Mouse (Mus musculus) ZHBTc4 (cell line): Measurements from ENCODE around the gene Slc6a12.

Experiments used
- DNase-seq: peaks from one replicate; pipeline ENCODE4 v3.0.0-alpha.2; 2011; ENCODE audit warnings: low read depth, low spot score

Gene Slc6a12

GRCm38 (mm10) chr6:121343026-121343770, at the start of gene Slc6a12:
Gene Slc6a12 (plus strand): TSS chr6:121343076.
- DNase-seq = no peak

GRCm38 (mm10) chr6:121299317-121299716, 43.6 kb upstream of the Slc6a12 start:
- DNase-seq = no peak

- DNase-seq = peak; percentile 64
Observed at GRCm38 (mm10) chr6:121299954-121300353, 42.9 kb upstream of the Slc6a12 start, which contains the start of gene Slc6a13. Gene Slc6a13 (plus strand): TSS chr6:121300227.

- no peak for DNase-seq
Observed at GRCm38 (mm10) chr6:121300504-121300903, 42.4 kb upstream of the Slc6a12 start.

- DNase-seq = no peak
Observed at GRCm38 (mm10) chr6:121303466-121304220, 39.2 kb upstream of the Slc6a12 start.

GRCm38 (mm10) chr6:121304630-121305029, 38.2 kb upstream of the Slc6a12 start:
- DNase-seq = no peak

- DNase-seq = no peak
Observed at GRCm38 (mm10) chr6:121305571-121305970, 37.3 kb upstream of the Slc6a12 start.

GRCm38 (mm10) chr6:121310984-121311383, 31.9 kb upstream of the Slc6a12 start:
- no peak for DNase-seq

- peak; percentile 15 for DNase-seq
Observed at GRCm38 (mm10) chr6:121319099-121319498, 23.8 kb upstream of the Slc6a12 start.

- no peak for DNase-seq
Observed at GRCm38 (mm10) chr6:121322381-121323110, 20.3 kb upstream of the Slc6a12 start.

GRCm38 (mm10) chr6:121325298-121325697, 17.6 kb upstream of the Slc6a12 start:
- no peak for DNase-seq

GRCm38 (mm10) chr6:121325740-121326139, 17.1 kb upstream of the Slc6a12 start:
- no peak for DNase-seq

- no peak for DNase-seq
Observed at GRCm38 (mm10) chr6:121326486-121327069, 16.3 kb upstream of the Slc6a12 start.

- no peak for DNase-seq
Observed at GRCm38 (mm10) chr6:121328417-121328884, 14.4 kb upstream of the Slc6a12 start.

- DNase-seq = no peak
Observed at GRCm38 (mm10) chr6:121329848-121330508, 12.9 kb upstream of the Slc6a12 start.

- no peak for DNase-seq
Observed at GRCm38 (mm10) chr6:121335841-121336240, 7.0 kb upstream of the Slc6a12 start.

GRCm38 (mm10) chr6:121336558-121336957, 6.3 kb upstream of the Slc6a12 start:
- no peak for DNase-seq

GRCm38 (mm10) chr6:121337229-121337628, 5.6 kb upstream of the Slc6a12 start:
- DNase-seq = no peak

- DNase-seq = peak; percentile 97
Observed at GRCm38 (mm10) chr6:121337770-121338518, 4.9 kb upstream of the Slc6a12 start.

GRCm38 (mm10) chr6:121338519-121338896, 4.4 kb upstream of the Slc6a12 start:
- no peak for DNase-seq
